Mouse (Mus musculus): ENCODE data around the gene Slc22a6. TPM values are rescaled to one million over a fixed set of nuclear protein-coding genes. Genes with fewer than 3 reads are reported as not detected.

The Slc22a6 gene
- total RNA-seq (2023) = not detected in 2 replicates

GRCm38 (mm10) chr19:8617904-8618303 lies at the start of gene Slc22a6:
Slc22a6 (plus strand) TSS chr19:8618039.

GRCm38 (mm10) chr19:8590954-8591353 lies 26.9 kb upstream of the Slc22a6 start, which contains the start of gene Slc22a8:
Slc22a8 (plus strand) TSS chr19:8591254.

GRCm38 (mm10) chr19:8663360-8663839 lies 45.6 kb downstream of the Slc22a6 start, which contains the start of gene Chrm1:
Chrm1 (plus strand) TSS chr19:8663789.

Other genes with a start within 250 kb of the Slc22a6 start
- not detected in 2 replicates for gene Slc22a30, start 212.9 kb upstream of the Slc22a6 start, total RNA-seq (2023)
- gene Slc22a8, start 26.8 kb upstream of the Slc22a6 start, total RNA-seq (2023) = not detected in 2 replicates
- 0.19 and 0.43 TPM in 2 replicates for gene Chrm1, start 45.8 kb downstream of the Slc22a6 start, total RNA-seq (2023)
- 158 and 184 TPM in 2 replicates for gene Slc3a2, start 105.3 kb downstream of the Slc22a6 start, total RNA-seq (2023)
- 22.0 TPM in 2 replicates for gene Wdr74, start 117.8 kb downstream of the Slc22a6 start, total RNA-seq (2023)
- 1.00 and 1.5 TPM in 2 replicates for gene 1700092M07Rik, start 122.7 kb downstream of the Slc22a6 start, total RNA-seq (2023)
- gene Stx5a, start 123.4 kb downstream of the Slc22a6 start, total RNA-seq (2023) = 173 and 212 TPM in 2 replicates
- gene Nxf1, start 139.0 kb downstream of the Slc22a6 start, total RNA-seq (2023) = 146 and 190 TPM in 2 replicates
- 20.3 and 22.0 TPM in 2 replicates for gene Tmem223, start 153.0 kb downstream of the Slc22a6 start, total RNA-seq (2023)
- gene Tmem179b, start 156.4 kb downstream of the Slc22a6 start, total RNA-seq (2023) = 52.4 and 65.2 TPM in 2 replicates
- gene Taf6l, start 168.4 kb downstream of the Slc22a6 start, total RNA-seq (2023) = 7.5 and 8.2 TPM in 2 replicates
- gene Polr2g, start 180.5 kb downstream of the Slc22a6 start, total RNA-seq (2023) = 36.0 and 36.7 TPM in 2 replicates
- gene Zbtb3, start 184.5 kb downstream of the Slc22a6 start, total RNA-seq (2023) = 0.52 and 0.76 TPM in 2 replicates
- gene Ttc9c, start 201.3 kb downstream of the Slc22a6 start, total RNA-seq (2023) = 16.9 and 18.9 TPM in 2 replicates
- 86.0 and 118 TPM in 2 replicates for gene Hnrnpul2, start 202.0 kb downstream of the Slc22a6 start, total RNA-seq (2023)
- gene AC129217.1, start 211.7 kb downstream of the Slc22a6 start, total RNA-seq (2023) = 1.4 TPM in 1 of 2 replicates, not detected in the other
- gene Bscl2, start 219.4 kb downstream of the Slc22a6 start, total RNA-seq (2023) = 43.3 and 49.7 TPM in 2 replicates
- gene Gng3, start 221.2 kb downstream of the Slc22a6 start, total RNA-seq (2023) = not detected in 2 replicates
- gene Lrrn4cl, start 232.7 kb downstream of the Slc22a6 start, total RNA-seq (2023) = 0.27 and 0.57 TPM in 2 replicates

Data from neutrophil, adult 65 days (primary cell).